Mouse (Mus musculus): ENCODE results near the gene Hoxb7. TPM values are rescaled to one million over a fixed set of nuclear protein-coding genes. Genes with fewer than 3 reads are reported as not detected.
A peak's percentile ranks its signal among the peaks of the same experiment; 100 is the strongest.

Hoxb7 gene
- polyA plus RNA-seq, 2 experiments from 2014 or later: not detected

GRCm38 (mm10) chr11:96317608-96318367, 31.4 kb downstream of the Hoxb7 start, which contains the start of gene Hoxb4:
TSS of gene Hoxb4 (plus strand) at chr11:96318267.
- ATAC-seq: no peak

GRCm38 (mm10) chr11:96318368-96319070, 32.1 kb downstream of the Hoxb7 start:
- peak; percentile 61 for ATAC-seq

GRCm38 (mm10) chr11:96319071-96319902, 32.9 kb downstream of the Hoxb7 start:
- no peak for ATAC-seq

- ATAC-seq: no peak
These were observed 33.5 kb downstream of the Hoxb7 start for GRCm38 (mm10) chr11:96319910-96320309.

- ATAC-seq: no peak
These were observed 34.3 kb downstream of the Hoxb7 start for GRCm38 (mm10) chr11:96320688-96321087.

- ATAC-seq: no peak
These were observed 35.4 kb downstream of the Hoxb7 start for GRCm38 (mm10) chr11:96321846-96322245.

GRCm38 (mm10) chr11:96322738-96323137, 36.3 kb downstream of the Hoxb7 start:
- no peak for ATAC-seq

- no peak for ATAC-seq
These were observed 36.7 kb downstream of the Hoxb7 start, which contains the start of gene Hoxb3 for GRCm38 (mm10) chr11:96323154-96323553. TSS of gene Hoxb3 (plus strand) at chr11:96323326.

- no peak for ATAC-seq
These were observed 37.7 kb downstream of the Hoxb7 start for GRCm38 (mm10) chr11:96324125-96324524.

GRCm38 (mm10) chr11:96324965-96325364, 38.5 kb downstream of the Hoxb7 start:
- ATAC-seq: no peak

GRCm38 (mm10) chr11:96325747-96326212, 39.4 kb downstream of the Hoxb7 start:
- no peak for ATAC-seq

- ATAC-seq: no peak
These were observed 40.3 kb downstream of the Hoxb7 start for GRCm38 (mm10) chr11:96326705-96327104.

- ATAC-seq: no peak
These were observed 40.7 kb downstream of the Hoxb7 start for GRCm38 (mm10) chr11:96327122-96327521.

GRCm38 (mm10) chr11:96327750-96328149, 41.3 kb downstream of the Hoxb7 start:
- no peak for ATAC-seq

- no peak for ATAC-seq
These were observed 42.2 kb downstream of the Hoxb7 start for GRCm38 (mm10) chr11:96328605-96329004.

- no peak for ATAC-seq
These were observed 45.7 kb downstream of the Hoxb7 start for GRCm38 (mm10) chr11:96332105-96332504.

- ATAC-seq: no peak
These were observed 46.2 kb downstream of the Hoxb7 start for GRCm38 (mm10) chr11:96332618-96333032.

- ATAC-seq: no peak
These were observed 47.0 kb downstream of the Hoxb7 start for GRCm38 (mm10) chr11:96333241-96334001.

- no peak for ATAC-seq
These were observed 47.6 kb downstream of the Hoxb7 start for GRCm38 (mm10) chr11:96334002-96334364.

- ATAC-seq: no peak
These were observed 48.6 kb downstream of the Hoxb7 start for GRCm38 (mm10) chr11:96334998-96335397.

- no peak for ATAC-seq
These were observed 50.2 kb downstream of the Hoxb7 start for GRCm38 (mm10) chr11:96336597-96336996.

- ATAC-seq: no peak
These were observed 50.6 kb downstream of the Hoxb7 start for GRCm38 (mm10) chr11:96337026-96337425.

All from activated CD4-positive, CD25-positive, alpha-beta regulatory T cell, adult 4 months (primary cell).